Mouse (Mus musculus) megakaryocyte, adult 5-6 weeks (primary cell): ENCODE measurements around the gene Tma7. TPM values are rescaled to one million over a fixed set of nuclear protein-coding genes. Genes with fewer than 3 reads are reported as not detected.
A peak's percentile ranks its signal among the peaks of the same experiment; 100 is the strongest.

ENCODE experiments used
- ATAC-seq: 2 replicates; pipeline ENCODE4 v1.8.0; 2016; ENCODE audit warnings: mild to moderate bottlenecking, inconsistent platforms; ENCODE audit not compliant: poor library complexity, severe bottlenecking
- total RNA-seq, 2 experiments: library from RNA; stranded (forward) in 1 of 2; stranded (reverse) in 1 of 2; fragments of 153-499, 151-499 nt in 1 of 2; fragments of 221-1000, 200-1000 nt in 1 of 2; gene quantifications; 2 replicates each; pipeline versions ENCODE4 v1.2.3 to v1.2.4; 2015 to 2017

Gene Tma7
- total RNA-seq (2015) (367 and 406 TPM in 2 replicates), total RNA-seq (2017) (109 and 136 TPM in 2 replicates)

GRCm38 (mm10) chr9:109082124-109082800 lies at the start of gene Tma7, which contains the start of gene Ccdc51:
Gene Tma7, minus strand, starts transcription at chr9:109082587.
Gene Ccdc51, plus strand, starts transcription at chr9:109082493.
- peak; percentile 99 for ATAC-seq

GRCm38 (mm10) chr9:109130076-109130475 lies 47.7 kb upstream of the Tma7 start:
- no peak for ATAC-seq

GRCm38 (mm10) chr9:109128211-109128610 lies 45.8 kb upstream of the Tma7 start:
- ATAC-seq: no peak

- ATAC-seq: no peak
Observed at GRCm38 (mm10) chr9:109127076-109127475, 44.7 kb upstream of the Tma7 start.

GRCm38 (mm10) chr9:109125481-109125880 lies 43.1 kb upstream of the Tma7 start:
- no peak for ATAC-seq

GRCm38 (mm10) chr9:109125043-109125442 lies 42.7 kb upstream of the Tma7 start:
- no peak for ATAC-seq

GRCm38 (mm10) chr9:109124164-109124563 lies 41.8 kb upstream of the Tma7 start:
- peak; percentile 51; the same call in 1 of the 2 replicates for ATAC-seq

- no peak for ATAC-seq
Observed at GRCm38 (mm10) chr9:109123266-109123665, 40.9 kb upstream of the Tma7 start.

GRCm38 (mm10) chr9:109122553-109123085 lies 40.2 kb upstream of the Tma7 start:
- peak; percentile 76 for ATAC-seq

- no peak for ATAC-seq
Observed at GRCm38 (mm10) chr9:109120956-109121355, 38.6 kb upstream of the Tma7 start.

GRCm38 (mm10) chr9:109119571-109119970 lies 37.2 kb upstream of the Tma7 start:
- no peak for ATAC-seq

- no peak for ATAC-seq
Observed at GRCm38 (mm10) chr9:109118106-109118505, 35.7 kb upstream of the Tma7 start.

- no peak for ATAC-seq
Observed at GRCm38 (mm10) chr9:109116205-109116604, 33.8 kb upstream of the Tma7 start.

- ATAC-seq: no peak
Observed at GRCm38 (mm10) chr9:109114871-109115270, 32.5 kb upstream of the Tma7 start.

- ATAC-seq: no peak
Observed at GRCm38 (mm10) chr9:109114276-109114675, 31.9 kb upstream of the Tma7 start.

GRCm38 (mm10) chr9:109113331-109113730 lies 30.9 kb upstream of the Tma7 start:
- ATAC-seq: no peak

GRCm38 (mm10) chr9:109111591-109111990 lies 29.2 kb upstream of the Tma7 start:
- no peak for ATAC-seq

- ATAC-seq: no peak
Observed at GRCm38 (mm10) chr9:109111101-109111500, 28.7 kb upstream of the Tma7 start.

- ATAC-seq: no peak
Observed at GRCm38 (mm10) chr9:109110240-109110639, 27.9 kb upstream of the Tma7 start.

GRCm38 (mm10) chr9:109107341-109107740 lies 25.0 kb upstream of the Tma7 start:
- no peak for ATAC-seq

- ATAC-seq: no peak
Observed at GRCm38 (mm10) chr9:109105648-109106047, 23.3 kb upstream of the Tma7 start.

- no peak for ATAC-seq
Observed at GRCm38 (mm10) chr9:109105011-109105410, 22.6 kb upstream of the Tma7 start.

- no peak for ATAC-seq
Observed at GRCm38 (mm10) chr9:109104083-109104482, 21.7 kb upstream of the Tma7 start.
